Mouse (Mus musculus) left cerebral cortex, adult 18-20 months (tissue): Measurements from ENCODE around the gene Tex13c3. TPM values are rescaled to one million over a fixed set of nuclear protein-coding genes. Genes with fewer than 3 reads are reported as not detected.
"Not testable (repeated sequence)": the region's sequence is repeated elsewhere in the genome, so short reads cannot be mapped to it uniquely, and the experiment has no call there.

Experiments used
- DNase-seq, 2 experiments: peaks; one replicate each; pipeline ENCODE4 v3.0.0; 2021 to 2022; ENCODE audit warnings: low spot score in 2 of 2, mixed read lengths in 1 of 2
- long read RNA-seq, 2 experiments: library from polyadenylated mRNA; stranded (forward); transcript quantifications; one replicate each; pipeline ENCODE4 v2.0.0; 2021
- total RNA-seq, 2 experiments: library from RNA; stranded (reverse); gene quantifications; 2 replicates each; pipeline ENCODE4 v1.2.3; 2021

The Tex13c3 gene
- total RNA-seq: not detected
- long read RNA-seq, experiment 1: 0 reads
- long read RNA-seq, experiment 2: 0 reads

DNA sequence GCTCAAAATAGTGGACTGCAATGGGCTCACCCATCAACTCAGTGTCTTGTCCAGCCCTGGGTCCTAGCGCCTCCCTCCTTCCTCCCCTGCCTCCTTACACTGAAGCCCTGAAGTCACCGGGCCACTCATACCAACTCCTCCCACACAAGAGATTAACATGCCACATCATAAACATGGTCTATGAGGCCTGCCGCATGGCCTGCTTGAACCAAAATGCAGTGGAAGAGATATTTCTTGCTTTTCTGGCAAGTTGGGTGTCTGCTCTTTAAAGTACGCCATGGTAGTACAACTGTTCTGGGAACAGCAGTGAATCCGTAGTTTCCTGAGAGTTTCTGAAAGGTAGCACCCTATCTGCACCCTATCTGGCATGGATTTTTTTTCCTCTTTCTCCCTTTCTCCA is at the start of gene Tex13c3:
Gene Tex13c3 (minus strand): TSS at position 101 of the 400 bp plus-strand sequence.
- not testable (repeated sequence) for DNase-seq

DNA sequence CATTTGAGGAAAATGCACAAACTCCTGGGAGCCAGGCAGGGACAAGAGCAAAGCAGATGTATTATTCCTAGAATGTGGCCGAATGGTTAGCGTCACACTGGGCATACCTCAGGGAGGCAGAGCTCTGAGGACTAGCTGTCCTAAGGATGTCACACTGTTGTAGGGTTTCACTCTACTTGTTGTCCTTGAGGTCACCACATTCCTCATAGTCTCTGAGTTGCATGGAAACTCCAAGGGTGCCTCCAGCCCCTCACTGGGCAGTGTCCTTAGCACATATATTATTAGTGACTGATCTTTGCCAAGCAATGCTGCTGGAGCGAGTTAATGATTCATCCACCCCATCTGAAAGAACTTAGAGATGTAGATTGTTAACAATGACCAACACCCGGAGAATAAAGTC is 8.6 kb upstream of the Tex13c3 start:
- no peak for DNase-seq
